Mouse (Mus musculus) cerebellum, adult 2 months (tissue): ENCODE measurements around the gene Tjp2. TPM values are rescaled to one million over a fixed set of nuclear protein-coding genes. Genes with fewer than 3 reads are reported as not detected.
"Not testable (repeated sequence)": the region's sequence is repeated elsewhere in the genome, so short reads cannot be mapped to it uniquely, and the experiment has no call there.

Experiments
- DNase-seq, 2 experiments: peaks; one replicate each; pipeline ENCODE4 v3.0.0; 2021
- H3K27ac ChIP-seq: fragments of 200-500 bp; 2 replicates; pipeline ENCODE4 v1.5.1; 2012; ENCODE audit warnings: low read length, control low read depth, inconsistent platforms; ENCODE audit not compliant: insufficient read depth
- H3K27me3 ChIP-seq: fragments of 200-500 bp; 2 replicates; pipeline ENCODE4 v1.6.1; 2012; ENCODE audit warnings: inconsistent platforms, mild to moderate bottlenecking, low read length, moderate library complexity; ENCODE audit not compliant: control insufficient read depth, insufficient read depth
- H3K4me1 ChIP-seq: fragments of 200-500 bp; 2 replicates; pipeline ENCODE4 v1.6.1; 2011; ENCODE audit warnings: low read length; ENCODE audit not compliant: control insufficient read depth, insufficient read depth
- H3K4me3 ChIP-seq: fragments of 200-500 bp; replicated peaks from 2 replicates; pipeline ENCODE3; 2011; ENCODE audit warnings: mild to moderate bottlenecking, low read depth, low read length, control low read depth; ENCODE audit not compliant: insufficient read depth
- CTCF ChIP-seq: fragments of 200-500 bp; IDR thresholded peaks from 2 replicates; pipeline ENCODE4 v1.5.1; 2011; ENCODE audit warnings: low read depth, mild to moderate bottlenecking, control low read depth, low read length, moderate library complexity, borderline replicate concordance; ENCODE audit not compliant: insufficient read depth
- POLR2A ChIP-seq: fragments of 200-500 bp; IDR thresholded peaks from 2 replicates; pipeline ENCODE4 v1.6.1; 2011; ENCODE audit warnings: low read length, control low read depth, borderline replicate concordance; ENCODE audit not compliant: insufficient read depth
- WGBS: fragments of 180-500 bp; shearing (Covaris S2); methylation state at CpG from one replicate; pipeline ENCODE4 v1.1.7; 2018; 5-methylcytosine and 5-hydroxymethylcytosine counted together
- polyA plus RNA-seq: library from polyadenylated mRNA; depleted of rRNA; stranded (reverse); fragments of >200 nt; gene quantifications from 2 replicates; pipeline ENCODE4 v1.2.3, GENCODE M21; 2012

Tjp2 gene
- polyA plus RNA-seq, 1 experiment: 26.5 TPM

DNA sequence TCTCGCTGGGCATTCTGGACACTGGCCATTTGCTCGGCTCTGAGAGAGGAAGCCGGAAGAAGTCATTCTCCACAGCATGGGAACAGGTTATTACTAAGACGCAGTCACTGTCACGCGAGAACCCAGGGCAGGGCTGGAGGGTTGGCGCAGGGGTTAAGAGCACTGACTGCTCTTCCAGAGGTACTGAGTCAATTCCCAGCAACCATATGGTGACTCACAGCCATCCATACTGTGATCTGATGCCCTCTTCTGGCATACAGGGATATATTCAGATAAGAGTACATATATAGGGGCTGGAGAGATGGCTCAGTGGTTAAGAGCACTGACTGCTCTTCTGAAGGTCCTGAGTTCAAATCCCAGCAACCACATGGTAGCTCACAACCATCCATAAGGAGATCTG lies 113.2 kb downstream of the Tjp2 start:
- no peak overlapping the region for H3K4me3 ChIP-seq
- no peaks in the 10 kb centered on the region for H3K27me3 ChIP-seq
- TF ChIP-seq CTCF (no peak), POLR2A (no peak)
- no peak for DNase-seq
- H3K4me1 ChIP-seq: no peaks in the 10 kb centered on the region
- 92% methylated on average over 7 of the region's 7 CpGs for WGBS
- no peak overlapping the region for H3K27ac ChIP-seq

DNA sequence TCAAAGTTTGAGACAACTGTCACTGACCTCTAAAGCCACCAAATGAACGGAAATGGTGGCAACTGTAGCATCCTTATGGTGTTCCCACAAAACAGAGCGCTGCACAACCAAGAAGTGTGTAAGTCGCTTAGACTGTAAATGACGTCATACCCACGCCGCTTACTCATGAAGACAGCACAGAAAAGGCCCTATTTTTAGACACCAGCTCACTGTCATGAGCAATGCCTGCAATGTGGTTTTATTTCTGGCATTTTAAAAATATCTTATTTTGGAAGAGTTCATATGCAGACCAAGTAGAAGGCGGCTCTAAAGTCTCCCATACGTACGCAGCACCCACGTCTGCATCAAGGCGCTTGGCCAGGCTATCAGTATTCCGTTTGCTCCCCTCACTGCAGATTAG lies 117.1 kb downstream of the Tjp2 start:
- DNase-seq: no peak
- TF ChIP-seq POLR2A: no peak
- TF ChIP-seq CTCF: no peak

DNA sequence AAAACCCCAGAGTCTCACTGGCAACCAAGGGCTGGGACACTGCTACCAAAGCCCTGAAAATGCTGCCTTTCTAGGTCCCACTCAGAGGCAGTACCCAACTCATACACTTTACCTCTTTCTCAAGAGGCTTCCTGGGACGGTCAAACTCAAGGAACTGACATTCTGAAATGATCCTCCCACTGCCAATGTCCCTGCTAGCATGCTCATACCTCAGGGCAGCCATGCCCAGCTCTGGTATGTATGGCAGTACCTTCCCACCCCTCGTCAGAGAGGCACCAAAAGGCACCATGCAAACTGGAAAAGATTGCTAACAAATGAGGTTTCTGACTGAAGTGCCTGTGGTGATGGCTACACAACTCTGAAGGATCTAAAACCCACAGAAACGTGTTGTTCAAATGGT lies 121.0 kb downstream of the Tjp2 start:
- no peak overlapping the region for H3K27ac ChIP-seq
- H3K4me3 ChIP-seq: no peak overlapping the region
- WGBS: 77% methylated on average over 3 of the region's 3 CpGs
- no peaks in the 10 kb centered on the region for H3K27me3 ChIP-seq
- H3K4me1 ChIP-seq: no peaks in the 10 kb centered on the region
- DNase-seq: no peak
- no peak for TF ChIP-seq POLR2A
- no peak for TF ChIP-seq CTCF

More for the DNA sequence above, 117.1 kb downstream of the Tjp2 start:
- no peaks in the 10 kb centered on the region for H3K4me1 ChIP-seq
- 94% methylated on average over 12 of the region's 12 CpGs for WGBS
- no peak overlapping the region for H3K27ac ChIP-seq
- no peaks in the 10 kb centered on the region for H3K27me3 ChIP-seq
- H3K4me3 ChIP-seq: no peak overlapping the region

DNA sequence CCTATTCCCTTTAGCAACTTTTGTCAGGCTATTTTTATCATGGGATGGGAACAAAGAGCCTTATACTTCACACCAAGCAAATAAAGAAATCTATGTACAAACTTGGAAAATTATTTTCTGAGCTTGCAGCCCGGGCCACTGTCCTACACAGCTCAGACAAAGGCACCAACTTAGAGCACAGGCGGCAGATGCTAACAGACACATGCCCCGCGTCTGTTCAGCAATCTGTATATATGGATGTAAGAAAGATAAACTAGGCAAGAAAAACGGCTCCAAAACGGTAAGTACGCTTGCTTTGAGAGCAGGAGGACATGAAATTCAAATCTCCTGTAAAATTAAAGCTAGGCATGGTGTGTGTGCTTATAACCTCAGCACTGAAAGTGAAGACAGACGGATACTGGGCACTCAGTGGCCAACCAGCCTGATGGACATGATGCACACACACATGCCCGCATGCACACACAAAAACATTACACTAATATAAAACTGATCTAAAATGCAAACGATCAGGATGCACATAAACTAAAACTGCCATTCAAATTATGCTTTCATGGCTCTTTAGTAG lies 122.2 kb downstream of the Tjp2 start:
- Histone ChIP-seq H3K27me3 (no peaks in the 10 kb centered on the region), H3K4me3 (no peak overlapping the region), H3K4me1 (no peaks in the 10 kb centered on the region), H3K27ac (no peak overlapping the region)
- WGBS: 93% methylated on average over 10 of the region's 10 CpGs
- TF ChIP-seq POLR2A (no peak), CTCF (no peak)
- DNase-seq: no peak

DNA sequence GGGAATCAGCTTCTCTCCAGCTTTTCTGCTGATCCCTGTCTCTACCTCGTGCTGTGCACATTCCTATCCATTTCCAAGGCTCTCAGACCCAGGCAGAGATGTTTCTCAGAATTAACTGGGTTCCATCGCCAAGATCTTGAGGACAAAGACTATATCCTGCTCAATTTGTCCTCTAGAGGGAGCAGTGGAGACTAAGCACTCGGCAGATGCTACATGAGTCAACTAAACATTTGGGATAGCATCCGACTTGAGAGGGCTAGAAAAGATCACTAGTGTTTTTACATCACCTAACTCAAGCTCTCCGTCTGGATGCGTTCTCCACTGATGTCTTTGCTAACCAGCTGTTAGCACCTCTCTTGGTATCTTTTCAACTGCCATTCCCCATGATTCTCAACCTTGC lies 123.6 kb downstream of the Tjp2 start:
- Histone ChIP-seq H3K27me3 (no peaks in the 10 kb centered on the region), H3K4me3 (no peak overlapping the region), H3K4me1 (no peaks in the 10 kb centered on the region), H3K27ac (no peak overlapping the region)
- DNase-seq: peak in 1 of 2 experiments; percentile 5
- 65% methylated on average over 6 of the region's 6 CpGs for WGBS
- TF ChIP-seq POLR2A (no peak), CTCF (no peak)

DNA sequence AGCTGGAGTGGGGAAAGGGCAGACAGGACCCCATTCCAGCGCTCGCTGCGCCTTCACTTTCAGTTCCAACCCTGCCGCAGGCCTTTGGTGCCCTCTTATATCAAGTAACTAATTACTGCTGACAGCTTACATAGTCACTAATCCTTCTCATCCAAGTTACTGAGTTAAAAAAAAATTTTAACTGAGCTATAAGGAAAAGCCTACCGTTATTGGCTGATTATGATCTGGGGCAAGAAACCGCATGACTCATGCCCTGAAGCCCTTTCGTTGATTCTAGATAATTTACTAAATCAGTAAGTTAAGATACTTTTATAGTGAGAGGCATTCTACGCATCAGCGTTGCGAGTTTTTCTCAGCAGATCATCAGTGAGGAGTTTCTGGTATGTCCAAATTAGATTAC lies 126.1 kb downstream of the Tjp2 start:
- H3K27me3 ChIP-seq: no peaks in the 10 kb centered on the region

DNA sequence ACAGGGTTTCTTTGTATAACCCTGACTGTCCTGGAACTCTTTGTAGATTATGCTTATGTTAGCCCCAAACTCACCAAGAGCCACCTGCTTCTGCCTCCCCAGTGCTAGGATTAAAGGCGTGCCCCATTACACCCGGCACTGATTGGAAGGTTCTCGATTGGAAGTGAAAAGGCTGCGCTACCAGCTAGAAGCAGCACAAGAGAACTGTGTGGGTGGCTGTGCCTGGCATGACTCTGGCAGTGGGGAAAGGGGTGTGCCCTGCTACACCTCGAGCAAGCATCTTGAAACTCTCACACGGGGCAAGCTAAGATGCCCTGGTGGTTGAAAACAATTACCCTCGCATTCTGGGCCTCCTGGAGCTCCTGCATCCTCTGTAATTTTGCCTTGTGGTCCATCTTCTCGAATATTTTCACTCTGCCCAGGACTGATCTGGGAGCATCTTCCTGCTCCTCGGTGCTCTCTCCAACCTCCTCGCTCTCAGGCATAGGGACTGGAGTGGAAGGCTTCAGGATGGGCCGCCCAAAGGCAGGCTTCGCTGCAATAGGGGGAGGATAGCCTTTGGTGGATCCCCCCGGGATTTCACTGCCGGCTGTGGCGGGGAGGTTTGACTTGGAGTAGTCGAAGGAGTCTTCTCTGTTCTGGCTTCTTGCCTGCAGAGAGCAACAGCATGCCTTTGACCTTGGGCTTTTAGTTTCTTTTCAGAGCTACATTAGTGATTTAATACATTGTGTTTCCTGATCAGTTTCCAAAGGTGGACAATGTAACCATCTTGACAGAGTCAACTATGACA lies 127.0 kb downstream of the Tjp2 start:
- H3K4me3 ChIP-seq: no peak overlapping the region
- no peak overlapping the region for H3K27ac ChIP-seq
- no peaks in the 10 kb centered on the region for H3K4me1 ChIP-seq
- no peak for DNase-seq
- no peak for TF ChIP-seq CTCF
- no peak for TF ChIP-seq POLR2A
- WGBS: 68% methylated on average over 16 of the region's 16 CpGs
- no peaks in the 10 kb centered on the region for H3K27me3 ChIP-seq

More for the DNA sequence above, 126.1 kb downstream of the Tjp2 start:
- H3K27ac ChIP-seq: no peak overlapping the region
- no peak overlapping the region for H3K4me3 ChIP-seq
- 91% methylated on average over 10 of the region's 10 CpGs for WGBS
- no peak for TF ChIP-seq POLR2A
- no peak for TF ChIP-seq CTCF
- DNase-seq: no peak
- H3K4me1 ChIP-seq: no peaks in the 10 kb centered on the region

DNA sequence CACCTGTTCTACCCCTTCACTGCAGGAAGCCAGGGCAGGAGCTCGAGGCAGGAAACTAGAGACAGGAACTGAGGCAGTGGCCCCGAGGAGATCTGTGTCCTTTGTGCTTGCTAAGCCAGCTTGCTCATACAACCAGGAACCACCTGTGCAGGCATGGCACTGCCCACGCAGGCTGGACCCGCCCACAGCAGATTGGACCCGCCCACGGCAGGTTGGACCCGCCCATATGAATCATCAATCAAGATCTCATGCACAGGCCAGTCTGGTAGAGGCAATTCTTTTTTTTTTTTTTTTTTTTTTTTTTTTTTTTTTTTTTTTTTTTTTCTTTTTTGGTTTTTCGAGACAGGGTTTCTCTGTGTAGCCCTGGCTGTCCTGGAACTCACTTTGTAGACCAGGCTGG lies 132.8 kb downstream of the Tjp2 start:
- 78% methylated on average over 8 of the region's 8 CpGs for WGBS

DNA sequence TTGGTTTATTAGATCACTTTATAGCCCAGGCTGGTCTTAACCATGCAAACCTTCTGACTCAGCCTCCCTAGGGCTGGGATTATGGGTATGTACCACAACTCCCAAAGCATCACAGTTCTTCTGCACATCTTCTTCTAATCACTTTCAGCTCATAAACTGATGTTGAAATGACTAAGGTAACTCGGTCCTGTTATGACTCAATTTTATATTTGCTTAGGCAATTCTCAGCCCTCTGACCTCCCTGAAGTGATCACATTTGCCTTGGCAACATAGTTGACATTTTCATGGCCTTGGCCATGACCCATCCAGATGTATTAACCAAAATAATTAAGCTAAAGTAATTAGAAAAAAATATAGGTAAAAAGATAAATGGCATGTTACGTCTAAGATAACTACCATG lies 134.5 kb downstream of the Tjp2 start:
- no peak for DNase-seq
- H3K4me3 ChIP-seq: no peak overlapping the region
- TF ChIP-seq POLR2A (no peak), CTCF (no peak)
- 90% methylated on average over 2 of the region's 2 CpGs for WGBS
- no peak overlapping the region for H3K27ac ChIP-seq
- H3K27me3 ChIP-seq: no peaks in the 10 kb centered on the region
- no peaks in the 10 kb centered on the region for H3K4me1 ChIP-seq

More for the DNA sequence above, 132.8 kb downstream of the Tjp2 start:
- H3K27ac ChIP-seq, H3K27me3 ChIP-seq, DNase-seq, H3K4me3 ChIP-seq, H3K4me1 ChIP-seq: not testable (repeated sequence)
